Mouse (Mus musculus): Measurements from ENCODE around the gene Wdr19.

The Wdr19 gene

GRCm38 (mm10) chr5:65305516-65305915, 106.0 kb downstream of the Wdr19 start:
- DNase-seq, result no peak

- DNase-seq, result no peak
Observed at GRCm38 (mm10) chr5:65308208-65308607, 108.7 kb downstream of the Wdr19 start.

DNA sequence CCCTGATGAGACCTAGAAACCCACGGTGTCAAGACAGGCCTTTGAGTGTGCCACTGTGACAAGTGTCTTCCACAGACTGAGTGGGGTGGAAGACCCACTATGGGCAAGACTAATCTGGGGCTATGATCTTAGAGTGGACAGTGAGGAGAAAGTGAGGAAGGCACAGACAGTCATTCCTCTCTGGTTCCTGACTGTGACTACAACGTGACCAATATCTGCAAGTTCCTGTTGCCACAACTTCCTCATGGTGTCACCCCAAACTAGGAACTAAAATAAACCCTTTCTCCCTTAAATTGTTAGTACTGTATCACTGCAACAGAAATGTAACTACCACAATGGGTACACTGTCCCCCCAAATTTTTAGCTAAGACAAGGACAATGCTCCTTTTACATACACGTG, 109.4 kb downstream of the Wdr19 start:
- no peak for DNase-seq
